Mouse (Mus musculus) forebrain, embryonic 14.5 days (tissue): ENCODE data around the gene Lcn6. TPM values are rescaled to one million over a fixed set of nuclear protein-coding genes. Genes with fewer than 3 reads are reported as not detected.
"Not testable (repeated sequence)": the region's sequence is repeated elsewhere in the genome, so short reads cannot be mapped to it uniquely, and the experiment has no call there.

Source experiments
- ATAC-seq: fragments of 200-750 bp; cut with Nextera tagmentation; 2 replicates; pipeline ENCODE4 v1.8.0; 2017; ENCODE audit warnings: mild to moderate bottlenecking, moderate library complexity
- DNase-seq: peaks from one replicate; pipeline ENCODE4 v3.0.0-alpha.2; 2015; ENCODE audit warnings: low spot score
- H3K27ac ChIP-seq: fragments of 300-500 bp; sonication (generic); 2 replicates; pipeline ENCODE4 v1.5.1; 2014; ENCODE audit warnings: low read depth, mild to moderate bottlenecking, control low read depth, low read length, moderate library complexity
- H3K27me3 ChIP-seq: fragments of 300-500 bp; sonication (generic); replicated peaks from 2 replicates; pipeline ENCODE4 v1.6.1; 2014; ENCODE audit warnings: low read length, control low read depth, mixed read lengths; ENCODE audit not compliant: control insufficient read depth, insufficient read depth
- H3K36me3 ChIP-seq: fragments of 300-500 bp; sonication (generic); 2 replicates; pipeline ENCODE4 v1.6.1; 2014; ENCODE audit warnings: low read length, control low read depth; ENCODE audit not compliant: control insufficient read depth, insufficient read depth
- H3K4me1 ChIP-seq: fragments of 300-500 bp; sonication (generic); 2 replicates; pipeline ENCODE4 v1.6.1; 2014; ENCODE audit warnings: antibody characterized with exemption, low read length, control low read depth; ENCODE audit not compliant: control insufficient read depth, insufficient read depth
- H3K4me2 ChIP-seq: fragments of 300-500 bp; sonication (generic); 2 replicates; pipeline ENCODE4 v1.6.1; 2014; ENCODE audit warnings: mild to moderate bottlenecking, control low read depth, low read length
- H3K4me3 ChIP-seq: fragments of 300-500 bp; sonication (generic); 2 replicates; pipeline ENCODE4 v1.5.1; 2014; ENCODE audit warnings: low read depth, low read length, control low read depth
- H3K9ac ChIP-seq: fragments of 300-500 bp; sonication (generic); 2 replicates; pipeline ENCODE4 v1.6.1; 2014; ENCODE audit warnings: mild to moderate bottlenecking, low read length, control low read depth, moderate library complexity
- H3K9me3 ChIP-seq: fragments of 300-500 bp; sonication (generic); replicated peaks from 2 replicates; pipeline ENCODE4 v1.6.1; 2016; ENCODE audit warnings: low read length, control low read depth, mixed read lengths; ENCODE audit not compliant: control insufficient read depth
- WGBS: fragments of 180-500 bp; shearing (Covaris S2); extraction: QIAGEN DNeasy Blood & Tissue Kit; methylation state at CpG from one replicate; pipeline ENCODE4 v1.1.7; 2014; 5-methylcytosine and 5-hydroxymethylcytosine counted together
- polyA plus RNA-seq: library from polyadenylated mRNA; unstranded; fragments of >200 nt; fragmentation: Nextera tagmentation; extraction: Ambion mirVana; gene quantifications from 2 replicates; pipeline ENCODE4 v1.2.1, GENCODE M21; 2014

The Lcn6 gene
- polyA plus RNA-seq, 1 experiment from 2014 or later: not detected

GRCm38 (mm10) chr2:25686941-25687340, 10.4 kb downstream of the Lcn6 start:
- Histone ChIP-seq H3K27me3 (no peaks in the 10 kb centered on the region), H3K36me3 (no peaks in the 10 kb centered on the region)
- WGBS: 69% methylated on average over 4 of the region's 4 CpGs

GRCm38 (mm10) chr2:25694605-25695004, 18.0 kb downstream of the Lcn6 start:
- Histone ChIP-seq H3K9ac (no peak overlapping the region), H3K27me3 (0 out of 2 replicates have a peak, but pooled peaks cover 3% of the 10 kb centered on the region), H3K27ac (no peak overlapping the region), H3K4me2 (no peak overlapping the region), H3K9me3 (no peaks in the 10 kb centered on the region), H3K36me3 (no peaks in the 10 kb centered on the region), H3K4me1 (no peaks in the 10 kb centered on the region), H3K4me3 (no peak overlapping the region)
- ATAC-seq (no peak), DNase-seq (peak; percentile 70)

More at GRCm38 (mm10) chr2:25686941-25687340, 10.4 kb downstream of the Lcn6 start:
- Histone ChIP-seq H3K27ac (no peak overlapping the region), H3K9me3 (no peaks in the 10 kb centered on the region), H3K4me1 (no peaks in the 10 kb centered on the region), H3K4me2 (no peak overlapping the region), H3K9ac (no peak overlapping the region), H3K4me3 (no peak overlapping the region)
- no peak for DNase-seq
- no peak for ATAC-seq

GRCm38 (mm10) chr2:25696951-25697350, 20.4 kb downstream of the Lcn6 start:
- Histone ChIP-seq H3K4me1 (no peaks in the 10 kb centered on the region), H3K9ac (no peak overlapping the region), H3K4me2 (no peak overlapping the region), H3K27me3 (0 out of 2 replicates have a peak, but pooled peaks cover 3% of the 10 kb centered on the region), H3K27ac (no peak overlapping the region), H3K4me3 (no peak overlapping the region), H3K9me3 (no peaks in the 10 kb centered on the region), H3K36me3 (no peaks in the 10 kb centered on the region)
- DNase-seq: no peak
- WGBS: 68% methylated on average over 4 of the region's 4 CpGs
- ATAC-seq: no peak

GRCm38 (mm10) chr2:25698696-25699095, 22.1 kb downstream of the Lcn6 start:
- Histone ChIP-seq H3K4me1 (no peaks in the 10 kb centered on the region), H3K4me2 (no peak overlapping the region), H3K27ac (no peak overlapping the region), H3K9me3 (no peaks in the 10 kb centered on the region), H3K27me3 (no peaks in the 10 kb centered on the region), H3K4me3 (no peak overlapping the region), H3K9ac (no peak overlapping the region), H3K36me3 (no peaks in the 10 kb centered on the region)
- no peak for ATAC-seq
- 87% methylated on average over 2 of the region's 2 CpGs for WGBS
- DNase-seq: no peak

- not testable (repeated sequence) for ATAC-seq, H3K4me3 ChIP-seq, H3K4me2 ChIP-seq, H3K27me3 ChIP-seq, H3K36me3 ChIP-seq, H3K27ac ChIP-seq, H3K9me3 ChIP-seq, H3K4me1 ChIP-seq, DNase-seq, H3K9ac ChIP-seq
- 77% methylated on average over 3 of the region's 3 CpGs for WGBS
Observed at GRCm38 (mm10) chr2:25699743-25700142, 23.2 kb downstream of the Lcn6 start, which contains the start of gene Obp2a. Obp2a (plus strand) TSS chr2:25700043.

- no peak for DNase-seq
- 80% methylated on average over 5 of the region's 5 CpGs for WGBS
Observed at GRCm38 (mm10) chr2:25701001-25701400, 24.4 kb downstream of the Lcn6 start.

GRCm38 (mm10) chr2:25703706-25704105, 27.1 kb downstream of the Lcn6 start:
- Histone ChIP-seq H3K27ac (no peak overlapping the region), H3K4me1 (no peaks in the 10 kb centered on the region; the same call in 1 of the 2 replicates), H3K36me3 (no peaks in the 10 kb centered on the region), H3K4me2 (no peak overlapping the region), H3K9ac (no peak overlapping the region), H3K4me3 (no peak overlapping the region), H3K27me3 (no peaks in the 10 kb centered on the region), H3K9me3 (no peaks in the 10 kb centered on the region)
- DNase-seq (no peak), ATAC-seq (no peak)
- 89% methylated on average over 4 of the region's 4 CpGs for WGBS

More at GRCm38 (mm10) chr2:25701001-25701400, 24.4 kb downstream of the Lcn6 start:
- H3K4me1 ChIP-seq: no peaks in the 10 kb centered on the region
- no peaks in the 10 kb centered on the region for H3K9me3 ChIP-seq
- no peak overlapping the region for H3K27ac ChIP-seq
- no peak for ATAC-seq
- H3K36me3 ChIP-seq: no peaks in the 10 kb centered on the region
- H3K4me2 ChIP-seq: no peak overlapping the region
- H3K27me3 ChIP-seq: no peaks in the 10 kb centered on the region
- H3K9ac ChIP-seq: no peak overlapping the region
- no peak overlapping the region for H3K4me3 ChIP-seq

- ATAC-seq (peak; percentile 96), DNase-seq (peak; percentile 96)
- Histone ChIP-seq H3K9ac (peak within 1 kb of the TSS; percentile 83), H3K27me3 (no peaks in the 10 kb centered on the region), H3K27ac (peak within 1 kb of the TSS; percentile 77), H3K9me3 (no peaks in the 10 kb centered on the region), H3K36me3 (no peaks in the 10 kb centered on the region), H3K4me3 (peak within 1 kb of the TSS; percentile 70), H3K4me1 (no peaks in the 10 kb centered on the region; the same call in 1 of the 2 replicates), H3K4me2 (peak within 1 kb of the TSS; percentile 72)
- under 1% methylated on average over 73 of the region's 78 CpGs for WGBS
Observed at GRCm38 (mm10) chr2:25706643-25707481, 30.3 kb downstream of the Lcn6 start, which contains the start of gene Bmyc. Bmyc (plus strand) TSS chr2:25706739.

- Histone ChIP-seq H3K9me3 (no peaks in the 10 kb centered on the region), H3K36me3 (no peaks in the 10 kb centered on the region), H3K27ac (no peak overlapping the region), H3K4me2 (peak overlapping the region; percentile 23; the same call in 1 of the 2 replicates), H3K4me1 (no peaks in the 10 kb centered on the region; the same call in 1 of the 2 replicates), H3K4me3 (no peak overlapping the region), H3K27me3 (no peaks in the 10 kb centered on the region), H3K9ac (no peak overlapping the region)
- DNase-seq: peak; percentile 10
- WGBS: 84% methylated on average over 2 of the region's 2 CpGs
- no peak for ATAC-seq
Observed at GRCm38 (mm10) chr2:25708121-25708520, 31.5 kb downstream of the Lcn6 start.
